Mouse (Mus musculus): ENCODE data around the gene Snip1. TPM values are rescaled to one million over a fixed set of nuclear protein-coding genes. Genes with fewer than 3 reads are reported as not detected.

Snip1 gene
- polyA plus RNA-seq, 1 experiment from 2014 or later = 35.9 TPM

GRCm38 (mm10) chr4:125115710-125116089, 49.2 kb downstream of the Snip1 start:
- no peak overlapping the region for H3K27ac ChIP-seq (ENCODE audit: low read depth, low read length)
- ATAC-seq (ENCODE audit: insufficient read depth, low FRiP score, low TSS enrichment) = no peak
- no peaks in the 10 kb centered on the region for H3K27me3 ChIP-seq (ENCODE audit: control insufficient read depth, insufficient read depth, low read length)
- no peaks in the 10 kb centered on the region for H3K36me3 ChIP-seq (ENCODE audit: control insufficient read depth, insufficient read depth, low read length)
- no peak overlapping the region for H3K9ac ChIP-seq (ENCODE audit: low read length)
- H3K4me3 ChIP-seq (ENCODE audit: low read depth, low read length) = no peak overlapping the region
- WGBS = 44% methylated on average over 6 of the region's 6 CpGs
- DNase-seq (ENCODE audit: low spot score) = no peak
- peaks cover 5% of the 10 kb centered on the region; the same call in 1 of the 2 replicates for H3K4me1 ChIP-seq (ENCODE audit: control insufficient read depth, insufficient read depth, low read length)
- H3K9me3 ChIP-seq (ENCODE audit: control insufficient read depth, low read length) = no peaks in the 10 kb centered on the region
- no peak overlapping the region for H3K4me2 ChIP-seq (ENCODE audit: low read depth)

GRCm38 (mm10) chr4:125116090-125116861, 49.8 kb downstream of the Snip1 start:
- ATAC-seq (ENCODE audit: insufficient read depth, low FRiP score, low TSS enrichment) (no peak), DNase-seq (ENCODE audit: low spot score) (no peak)
- H3K9me3 ChIP-seq (ENCODE audit: control insufficient read depth, low read length) = no peaks in the 10 kb centered on the region
- peaks cover 5% of the 10 kb centered on the region; the same call in 1 of the 2 replicates for H3K4me1 ChIP-seq (ENCODE audit: control insufficient read depth, insufficient read depth, low read length)
- no peak overlapping the region for H3K4me2 ChIP-seq (ENCODE audit: low read depth)
- H3K27ac ChIP-seq (ENCODE audit: low read depth, low read length) = no peak overlapping the region
- no peak overlapping the region for H3K4me3 ChIP-seq (ENCODE audit: low read depth, low read length)
- no peaks in the 10 kb centered on the region for H3K27me3 ChIP-seq (ENCODE audit: control insufficient read depth, insufficient read depth, low read length)
- H3K9ac ChIP-seq (ENCODE audit: low read length) = no peak overlapping the region
- no peaks in the 10 kb centered on the region for H3K36me3 ChIP-seq (ENCODE audit: control insufficient read depth, insufficient read depth, low read length)
- 76% methylated on average over 9 of the region's 9 CpGs for whole genome bisulfite sequencing

- 87% methylated on average over 13 of the region's 13 CpGs for WGBS
- DNase-seq (ENCODE audit: low spot score) (no peak), ATAC-seq (ENCODE audit: insufficient read depth, low FRiP score, low TSS enrichment) (no peak)
- H3K4me1 ChIP-seq (ENCODE audit: control insufficient read depth, insufficient read depth, low read length) = peaks cover 5% of the 10 kb centered on the region; the same call in 1 of the 2 replicates
- H3K9ac ChIP-seq (ENCODE audit: low read length) = no peak overlapping the region
- H3K9me3 ChIP-seq (ENCODE audit: control insufficient read depth, low read length) = no peaks in the 10 kb centered on the region
- no peak overlapping the region for H3K4me2 ChIP-seq (ENCODE audit: low read depth)
- H3K27me3 ChIP-seq (ENCODE audit: control insufficient read depth, insufficient read depth, low read length) = no peaks in the 10 kb centered on the region
- H3K36me3 ChIP-seq (ENCODE audit: control insufficient read depth, insufficient read depth, low read length) = no peaks in the 10 kb centered on the region
- no peak overlapping the region for H3K27ac ChIP-seq (ENCODE audit: low read depth, low read length)
- no peak overlapping the region for H3K4me3 ChIP-seq (ENCODE audit: low read depth, low read length)
These were observed 50.5 kb downstream of the Snip1 start for GRCm38 (mm10) chr4:125116929-125117328.

GRCm38 (mm10) chr4:125117902-125118320, 51.4 kb downstream of the Snip1 start:
- no peaks in the 10 kb centered on the region for H3K27me3 ChIP-seq (ENCODE audit: control insufficient read depth, insufficient read depth, low read length)
- H3K4me1 ChIP-seq (ENCODE audit: control insufficient read depth, insufficient read depth, low read length) = peaks cover 7% of the 10 kb centered on the region; the same call in 1 of the 2 replicates
- no peak overlapping the region for H3K4me3 ChIP-seq (ENCODE audit: low read depth, low read length)
- no peaks in the 10 kb centered on the region for H3K9me3 ChIP-seq (ENCODE audit: control insufficient read depth, low read length)
- H3K9ac ChIP-seq (ENCODE audit: low read length) = no peak overlapping the region
- no peak overlapping the region for H3K27ac ChIP-seq (ENCODE audit: low read depth, low read length)
- H3K4me2 ChIP-seq (ENCODE audit: low read depth) = no peak overlapping the region
- H3K36me3 ChIP-seq (ENCODE audit: control insufficient read depth, insufficient read depth, low read length) = no peaks in the 10 kb centered on the region
- WGBS = 83% methylated on average over 7 of the region's 7 CpGs
- ATAC-seq (ENCODE audit: insufficient read depth, low FRiP score, low TSS enrichment) (no peak), DNase-seq (ENCODE audit: low spot score) (no peak)

GRCm38 (mm10) chr4:125119070-125119469, 52.6 kb downstream of the Snip1 start:
- H3K27me3 ChIP-seq (ENCODE audit: control insufficient read depth, insufficient read depth, low read length) = no peaks in the 10 kb centered on the region
- H3K4me2 ChIP-seq (ENCODE audit: low read depth) = no peak overlapping the region
- H3K9me3 ChIP-seq (ENCODE audit: control insufficient read depth, low read length) = no peaks in the 10 kb centered on the region
- H3K36me3 ChIP-seq (ENCODE audit: control insufficient read depth, insufficient read depth, low read length) = no peaks in the 10 kb centered on the region
- H3K4me3 ChIP-seq (ENCODE audit: low read depth, low read length) = no peak overlapping the region
- WGBS = 25% methylated on average over 10 of the region's 10 CpGs
- no peak for ATAC-seq (ENCODE audit: insufficient read depth, low FRiP score, low TSS enrichment)
- no peak overlapping the region for H3K27ac ChIP-seq (ENCODE audit: low read depth, low read length)
- peak; percentile 53 for DNase-seq (ENCODE audit: low spot score)
- peaks cover 10% of the 10 kb centered on the region; the same call in 1 of the 2 replicates for H3K4me1 ChIP-seq (ENCODE audit: control insufficient read depth, insufficient read depth, low read length)
- no peak overlapping the region for H3K9ac ChIP-seq (ENCODE audit: low read length)

GRCm38 (mm10) chr4:125119721-125120120, 53.2 kb downstream of the Snip1 start:
- WGBS = 93% methylated on average over 11 of the region's 11 CpGs
- H3K27me3 ChIP-seq (ENCODE audit: control insufficient read depth, insufficient read depth, low read length) = no peaks in the 10 kb centered on the region
- ATAC-seq (ENCODE audit: insufficient read depth, low FRiP score, low TSS enrichment) (no peak), DNase-seq (ENCODE audit: low spot score) (no peak)
- H3K9me3 ChIP-seq (ENCODE audit: control insufficient read depth, low read length) = no peaks in the 10 kb centered on the region
- H3K4me3 ChIP-seq (ENCODE audit: low read depth, low read length) = no peak overlapping the region
- H3K27ac ChIP-seq (ENCODE audit: low read depth, low read length) = no peak overlapping the region
- H3K4me2 ChIP-seq (ENCODE audit: low read depth) = no peak overlapping the region
- no peaks in the 10 kb centered on the region for H3K36me3 ChIP-seq (ENCODE audit: control insufficient read depth, insufficient read depth, low read length)
- H3K4me1 ChIP-seq (ENCODE audit: control insufficient read depth, insufficient read depth, low read length) = peaks cover 10% of the 10 kb centered on the region; the same call in 1 of the 2 replicates
- H3K9ac ChIP-seq (ENCODE audit: low read length) = no peak overlapping the region

GRCm38 (mm10) chr4:125122431-125123278, 56.2 kb downstream of the Snip1 start:
- Histone ChIP-seq H3K4me3 (ENCODE audit: low read depth, low read length) (no peak overlapping the region), H3K9ac (ENCODE audit: low read length) (no peak overlapping the region), H3K27ac (ENCODE audit: low read depth, low read length) (no peak overlapping the region), H3K27me3 (ENCODE audit: control insufficient read depth, insufficient read depth, low read length) (no peaks in the 10 kb centered on the region), H3K4me2 (ENCODE audit: low read depth) (no peak overlapping the region), H3K9me3 (ENCODE audit: control insufficient read depth, low read length) (no peaks in the 10 kb centered on the region), H3K4me1 (ENCODE audit: control insufficient read depth, insufficient read depth, low read length) (peaks cover 5% of the 10 kb centered on the region; the same call in 1 of the 2 replicates), H3K36me3 (ENCODE audit: control insufficient read depth, insufficient read depth, low read length) (no peaks in the 10 kb centered on the region)
- DNase-seq (ENCODE audit: low spot score) = no peak
- no peak for ATAC-seq (ENCODE audit: insufficient read depth, low FRiP score, low TSS enrichment)
- 20% methylated on average over 16 of the region's 16 CpGs for WGBS

- ATAC-seq (ENCODE audit: insufficient read depth, low FRiP score, low TSS enrichment) = no peak
- Histone ChIP-seq H3K9ac (ENCODE audit: low read length) (no peak overlapping the region), H3K4me3 (ENCODE audit: low read depth, low read length) (no peak overlapping the region), H3K36me3 (ENCODE audit: control insufficient read depth, insufficient read depth, low read length) (no peaks in the 10 kb centered on the region), H3K27ac (ENCODE audit: low read depth, low read length) (no peak overlapping the region), H3K27me3 (ENCODE audit: control insufficient read depth, insufficient read depth, low read length) (no peaks in the 10 kb centered on the region), H3K4me2 (ENCODE audit: low read depth) (no peak overlapping the region), H3K9me3 (ENCODE audit: control insufficient read depth, low read length) (no peaks in the 10 kb centered on the region), H3K4me1 (ENCODE audit: control insufficient read depth, insufficient read depth, low read length) (peaks cover 5% of the 10 kb centered on the region; the same call in 1 of the 2 replicates)
- no peak for DNase-seq (ENCODE audit: low spot score)
- 74% methylated on average over 7 of the region's 7 CpGs for WGBS
These were observed 56.8 kb downstream of the Snip1 start for GRCm38 (mm10) chr4:125123279-125123671.
